Mouse (Mus musculus) fat pad, adult 2 months (tissue): ENCODE results near the gene Gipc2.
"Not testable (repeated sequence)": the region's sequence is repeated elsewhere in the genome, so short reads cannot be mapped to it uniquely, and the experiment has no call there.

Experiments used
- DNase-seq: peaks from one replicate; pipeline ENCODE4 v3.0.0-alpha.2; 2011; ENCODE audit warnings: low read depth, low spot score; ENCODE audit errors: extremely low read depth

The Gipc2 gene

DNA sequence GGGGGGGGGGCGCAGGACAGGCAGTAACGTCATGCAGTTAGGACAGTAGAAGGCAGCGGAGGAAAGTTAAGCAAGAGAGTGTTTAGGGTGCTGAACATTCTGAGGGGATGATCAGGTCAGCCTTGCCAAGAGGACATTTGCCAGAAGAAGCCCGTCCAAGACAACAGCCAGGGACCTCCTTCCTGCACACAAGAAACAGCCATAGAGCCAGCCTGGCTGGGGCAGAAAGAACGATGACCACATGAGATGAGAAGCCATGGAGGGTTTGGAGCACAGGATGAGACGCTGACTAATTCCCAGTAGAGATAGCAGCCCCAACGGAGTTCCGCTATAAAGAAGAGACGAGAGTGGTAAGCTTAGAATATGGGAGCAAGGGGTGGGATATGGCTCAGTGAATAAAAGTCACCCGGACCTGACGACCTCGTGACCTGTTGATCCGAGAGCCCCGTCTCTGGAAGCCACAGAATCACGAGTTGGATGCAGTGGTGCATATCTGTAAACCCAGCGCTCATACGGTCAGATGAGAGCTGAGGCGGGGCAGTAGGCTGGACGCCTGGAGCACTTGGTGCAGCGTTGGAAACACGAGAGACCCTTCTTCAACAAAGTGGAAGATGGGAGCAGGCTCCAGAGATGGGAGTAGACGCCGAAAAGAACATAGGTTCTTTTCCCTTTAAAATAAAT lies 9.1 kb downstream of the Gipc2 start:
- DNase-seq, result no peak

DNA sequence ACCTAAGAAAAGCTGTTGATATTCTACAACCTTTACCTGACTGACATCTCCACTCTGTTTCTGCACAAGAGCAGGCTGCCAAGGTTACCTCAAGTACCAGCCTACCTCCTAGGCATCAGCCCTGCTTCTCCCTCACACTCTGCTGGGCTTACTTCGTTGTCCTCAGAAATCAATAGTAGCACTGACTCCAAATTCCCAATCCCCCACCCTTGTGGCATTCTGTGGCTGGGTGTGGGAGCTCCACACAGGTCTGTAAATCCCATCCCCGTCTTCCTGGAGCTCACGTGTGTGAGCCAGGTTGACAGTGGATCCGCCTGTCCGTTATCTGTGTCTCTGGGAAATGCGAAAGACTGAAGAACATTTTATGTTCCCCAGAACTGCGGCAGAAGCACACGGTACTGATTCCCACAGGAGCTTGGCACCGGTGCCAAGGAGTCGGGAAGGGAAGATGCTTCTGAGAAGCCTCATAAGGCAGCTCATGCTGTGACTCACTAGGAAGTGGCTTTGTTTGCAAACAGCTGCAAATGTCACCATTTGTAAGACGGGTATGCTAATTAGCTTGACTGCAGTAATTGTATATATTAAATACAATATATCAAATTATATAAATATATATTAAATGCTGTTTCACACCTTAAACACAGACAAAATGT lies 10.6 kb downstream of the Gipc2 start:
- no peak for DNase-seq

DNA sequence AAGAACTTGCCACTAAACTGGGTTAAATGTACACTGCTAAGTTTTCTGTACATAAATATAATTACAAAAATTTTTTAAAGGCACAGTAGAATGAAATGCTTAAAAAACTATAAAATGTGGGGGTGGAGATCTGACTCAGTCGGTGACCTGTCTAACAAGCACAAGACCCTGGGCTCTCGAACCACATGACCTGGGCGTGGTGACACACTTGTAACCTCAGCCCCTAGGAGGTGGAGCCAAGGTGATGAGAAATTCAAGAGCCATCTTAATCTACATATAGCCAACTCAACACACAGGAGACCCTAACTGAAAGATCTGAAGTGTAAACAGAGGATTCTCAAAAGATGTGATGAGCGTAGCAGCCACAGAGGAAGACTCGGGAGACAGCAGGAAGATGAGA lies 11.9 kb downstream of the Gipc2 start:
- DNase-seq, result no peak

DNA sequence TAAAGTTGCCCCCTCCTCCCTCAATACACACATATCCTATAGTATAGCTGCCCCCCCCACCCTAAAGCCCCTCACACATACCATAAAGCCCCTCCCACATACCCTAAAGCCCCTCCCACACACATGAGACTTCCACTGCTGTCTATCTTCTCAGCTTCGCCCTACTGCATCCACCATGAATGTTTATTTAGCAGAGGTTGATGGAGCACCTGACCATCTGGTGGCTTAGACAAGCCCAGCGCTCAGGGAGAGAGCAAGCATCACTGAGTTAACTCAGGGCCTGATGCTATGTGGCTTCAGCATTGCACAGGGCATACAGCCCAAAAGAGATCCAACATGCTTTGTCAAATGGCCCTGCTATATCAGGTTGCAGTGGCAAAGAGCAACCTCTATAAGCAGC lies 12.9 kb downstream of the Gipc2 start:
- DNase-seq, result no peak

DNA sequence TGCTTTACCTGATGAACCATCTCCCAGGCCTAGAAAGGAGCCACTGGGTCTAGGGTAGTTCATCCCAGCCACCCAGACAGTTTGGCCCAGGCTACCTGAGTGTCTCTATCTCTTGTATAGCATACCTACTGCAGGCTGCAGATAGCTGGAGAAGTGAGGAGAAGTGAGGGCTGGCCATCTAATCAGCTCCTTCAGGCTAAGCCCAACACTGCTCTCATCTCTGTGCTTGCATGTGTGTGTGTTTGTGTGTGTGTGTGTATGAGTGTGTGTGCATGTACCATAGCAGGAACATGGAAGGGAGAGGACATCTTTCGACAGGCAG lies 13.6 kb downstream of the Gipc2 start:
- no peak for DNase-seq

DNA sequence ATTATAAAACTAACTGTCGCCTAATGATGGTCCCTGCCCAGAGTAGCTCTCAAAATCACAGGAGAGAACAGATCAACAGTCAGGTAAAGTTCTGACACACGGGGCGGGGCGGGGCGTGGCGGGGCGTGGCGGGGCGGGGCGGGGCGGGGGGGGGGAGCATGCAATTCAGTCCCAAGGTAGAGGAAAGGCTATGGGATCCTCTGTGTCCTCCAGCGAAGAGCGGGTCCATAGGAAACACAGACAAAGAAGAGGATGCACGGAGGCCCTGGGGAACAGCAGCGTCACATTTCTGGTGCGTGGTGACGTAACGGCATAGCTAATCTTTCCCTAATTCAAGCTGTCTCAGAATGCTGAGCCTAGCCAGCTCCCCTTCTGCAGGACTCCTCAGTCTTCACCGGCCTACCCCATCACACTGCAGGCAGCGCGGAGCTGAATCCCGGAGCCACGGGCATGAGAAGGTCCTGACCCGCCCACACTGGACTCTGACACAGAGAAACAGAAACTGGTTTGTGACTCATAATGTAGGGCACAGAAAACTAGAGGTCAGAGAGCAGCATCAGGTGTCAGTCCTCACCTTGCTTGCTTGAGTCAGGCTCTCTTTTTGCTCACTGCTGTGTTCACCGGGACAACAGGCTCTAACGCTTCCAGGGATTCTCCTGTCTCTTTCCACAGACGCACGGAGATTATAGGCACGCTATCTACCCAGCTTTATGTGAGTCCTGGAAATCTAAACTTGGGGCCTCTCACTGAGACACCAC lies 14.1 kb downstream of the Gipc2 start:
- peak; percentile 23 for DNase-seq

DNA sequence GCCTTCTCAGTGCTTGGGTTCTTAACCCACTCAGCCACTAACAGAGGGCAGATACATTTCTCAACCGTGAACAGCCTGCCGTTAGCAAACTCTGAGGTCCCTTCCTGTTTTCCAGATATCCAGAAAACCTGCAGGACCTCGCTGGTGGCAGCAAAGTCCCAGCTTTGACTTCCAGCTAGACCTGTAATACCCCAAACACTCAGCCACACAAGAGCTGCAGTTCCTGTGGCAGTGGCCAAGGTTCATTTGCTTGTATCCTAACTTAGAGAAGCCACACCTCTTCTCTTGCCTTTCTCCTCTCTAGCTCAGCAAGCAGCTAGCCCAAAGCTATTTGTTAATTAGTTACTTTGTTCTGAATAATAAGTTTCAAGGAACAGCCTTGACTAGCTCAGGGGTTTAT lies 16.2 kb downstream of the Gipc2 start:
- no peak for DNase-seq

DNA sequence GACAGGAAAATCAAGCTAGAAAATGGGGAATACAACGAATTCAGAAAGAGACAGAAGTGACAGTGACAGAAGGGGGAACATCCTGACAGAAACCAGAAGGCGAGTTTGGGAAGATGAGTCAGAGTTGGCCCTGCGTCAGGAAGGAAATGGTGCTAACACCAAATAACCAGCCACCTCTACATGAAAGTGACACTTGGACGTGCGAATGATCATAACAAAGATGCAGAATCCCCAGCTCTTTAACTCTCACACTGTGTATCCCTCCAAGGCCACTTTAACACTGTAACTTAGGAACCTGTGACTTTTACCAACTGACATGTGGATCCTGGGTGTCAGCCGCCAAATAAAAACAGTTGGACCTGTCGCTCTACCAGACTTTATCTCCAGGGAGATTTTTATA lies 16.6 kb downstream of the Gipc2 start:
- no peak for DNase-seq

DNA sequence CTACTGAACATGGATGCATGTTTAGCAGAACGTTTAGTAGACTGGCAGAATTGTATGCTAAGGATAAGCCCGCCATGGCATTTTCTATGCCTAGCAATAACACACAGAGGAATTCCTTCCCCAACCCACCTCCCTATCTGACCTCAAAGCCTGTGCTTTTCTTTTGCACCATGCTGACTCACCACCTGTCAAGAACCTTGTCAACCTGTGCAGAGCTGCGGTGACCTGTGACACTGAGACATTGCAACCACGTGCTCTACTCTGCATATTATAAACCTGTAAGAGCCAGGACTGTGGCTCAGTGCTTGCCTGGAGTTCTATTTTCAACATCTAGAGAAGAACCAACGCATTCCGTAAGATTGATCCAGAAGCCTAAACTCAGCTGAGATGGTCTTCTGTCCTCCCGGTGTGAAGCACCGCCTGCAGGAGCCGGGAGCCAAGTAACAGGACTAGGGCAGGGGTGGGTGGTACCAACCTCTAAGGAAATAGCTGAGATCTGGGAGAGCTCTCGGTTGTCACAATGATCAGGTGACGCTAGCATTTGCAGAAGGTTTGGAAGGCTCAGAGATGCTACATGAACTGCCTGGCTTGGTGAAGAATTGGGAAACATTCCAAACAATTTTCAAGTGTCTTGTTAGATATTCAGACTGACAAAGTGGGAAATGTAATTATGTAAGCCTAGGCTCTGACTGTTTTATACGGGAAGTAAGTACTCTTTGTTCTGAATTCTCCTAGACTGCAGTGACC lies 18.8 kb downstream of the Gipc2 start:
- DNase-seq, result no peak

DNA sequence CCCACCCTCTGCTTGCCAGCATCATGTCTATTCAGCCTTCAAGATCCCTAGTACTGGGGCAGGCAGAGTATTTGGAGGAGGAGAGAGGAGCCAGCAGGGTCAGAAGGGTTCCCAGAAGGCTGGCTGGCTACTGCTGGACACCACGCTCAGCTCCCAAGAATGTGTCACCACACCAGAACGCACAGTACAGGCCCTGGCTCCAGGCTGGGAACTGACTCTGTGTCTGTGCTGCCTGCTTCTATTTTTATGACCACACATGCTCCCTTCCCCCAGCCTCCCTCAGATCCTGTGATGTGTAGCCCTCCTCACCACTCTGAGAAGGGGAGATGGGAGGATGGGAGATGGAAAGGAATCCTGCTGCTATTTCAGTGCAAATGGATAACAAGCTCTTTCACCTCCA lies 20.8 kb downstream of the Gipc2 start:
- no peak for DNase-seq

DNA sequence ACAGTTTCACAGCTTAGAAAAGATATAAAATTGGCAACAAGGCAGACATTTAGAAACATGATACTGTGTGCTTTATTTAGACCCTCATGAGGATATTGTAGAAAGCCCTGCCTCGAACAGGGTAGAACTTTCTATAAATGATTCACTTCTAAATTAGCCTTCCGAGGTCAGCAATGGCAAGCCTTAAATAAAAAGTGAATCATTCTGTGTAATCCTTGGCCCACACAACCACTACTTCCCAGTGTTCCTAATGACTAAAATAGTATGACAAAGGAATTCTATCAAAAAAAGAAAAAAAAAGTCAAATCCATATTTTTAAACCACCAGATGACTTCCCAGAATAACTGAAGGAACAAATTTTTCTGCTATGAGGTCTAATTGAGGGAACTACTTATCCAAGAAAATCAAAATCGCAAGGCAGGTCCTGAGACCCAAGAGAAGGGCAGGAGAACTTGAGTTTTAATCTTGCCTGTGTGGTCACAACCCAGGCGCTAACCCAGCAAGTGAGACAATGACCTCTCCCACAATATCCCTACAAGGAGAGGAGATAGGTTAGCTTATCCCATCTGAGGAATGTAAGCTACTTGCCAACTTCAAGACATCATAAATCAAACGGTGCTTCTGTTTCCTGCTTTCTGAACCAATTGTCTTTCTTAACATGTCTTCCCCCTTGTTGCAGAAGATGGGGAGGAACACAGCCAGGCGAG lies 22.9 kb downstream of the Gipc2 start:
- no peak for DNase-seq

DNA sequence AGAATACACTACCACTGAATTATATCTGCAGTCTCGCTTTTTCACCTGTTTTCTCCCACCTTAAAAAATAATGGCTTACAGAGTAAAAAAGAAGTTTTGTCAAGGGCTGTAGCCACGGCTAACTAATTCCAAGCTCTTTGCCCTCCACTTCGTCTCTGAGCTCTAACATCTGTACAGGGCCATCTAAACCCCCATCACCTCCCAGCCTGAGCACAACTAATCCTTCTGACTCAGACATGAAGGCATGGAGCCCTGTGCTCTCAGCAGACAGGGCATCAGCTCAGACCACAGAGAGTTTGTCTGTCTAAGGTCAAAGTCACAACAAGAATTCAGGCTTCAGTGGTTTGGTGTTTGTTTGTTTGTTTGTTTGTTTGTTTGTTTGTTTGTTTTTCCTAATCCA lies 23.9 kb downstream of the Gipc2 start:
- DNase-seq, result no peak

DNA sequence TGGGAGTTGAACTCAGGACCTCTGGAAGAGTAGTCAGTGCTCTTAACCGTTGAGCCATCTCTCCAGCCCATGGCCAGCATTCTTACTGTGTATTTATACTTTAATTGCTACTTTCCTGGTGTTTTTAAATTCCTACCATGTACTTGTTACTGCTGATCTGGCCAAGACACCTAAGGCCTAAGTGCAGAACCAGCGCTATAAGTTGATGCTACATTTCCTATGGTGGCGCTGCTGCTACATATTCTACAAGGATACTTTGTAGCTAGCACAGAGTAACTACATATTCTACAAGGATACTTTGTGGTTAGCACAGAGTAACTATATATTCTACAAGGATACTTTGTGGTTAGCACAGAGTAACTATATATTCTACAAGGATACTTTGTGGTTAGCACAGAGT lies 26.7 kb downstream of the Gipc2 start:
- not testable (repeated sequence) for DNase-seq

DNA sequence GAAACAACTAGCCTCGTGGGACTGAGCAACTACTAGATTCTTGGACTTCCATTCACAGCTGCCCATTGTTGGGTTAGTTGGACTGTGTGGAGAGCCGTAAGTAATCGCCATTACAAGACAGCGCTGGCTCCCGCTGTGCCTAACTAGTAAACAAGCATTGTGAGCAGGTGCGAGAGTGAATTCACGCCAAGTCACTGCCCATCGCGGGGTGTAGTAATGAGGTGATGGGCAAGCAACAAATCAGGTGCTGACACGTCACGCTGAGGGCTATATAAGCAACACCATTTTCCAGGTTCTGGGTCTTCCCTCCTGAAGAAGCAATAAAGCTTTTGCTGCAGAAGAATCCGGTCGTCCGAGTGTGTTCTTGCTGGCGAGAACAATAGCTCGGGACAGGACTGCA lies 29.9 kb downstream of the Gipc2 start:
- not testable (repeated sequence) for DNase-seq

DNA sequence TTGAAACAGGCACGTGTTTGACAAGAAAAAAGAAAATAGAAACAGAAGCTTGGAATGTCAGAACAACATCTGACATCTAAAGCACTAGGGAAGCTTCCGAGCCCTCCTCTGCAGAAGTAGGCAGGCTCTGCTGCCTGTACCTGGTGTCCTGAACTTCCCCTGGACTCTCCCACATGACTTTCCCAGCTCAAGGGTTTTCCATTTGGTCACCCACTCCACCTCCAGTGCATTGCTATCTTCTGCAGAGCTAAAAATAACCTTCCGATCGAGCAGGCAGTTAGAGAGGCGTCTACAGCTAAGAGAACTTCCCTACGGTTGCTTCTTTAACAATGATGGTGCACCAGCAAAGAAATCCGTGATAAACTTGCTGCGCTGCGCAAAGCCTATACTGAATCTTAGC lies 32.4 kb downstream of the Gipc2 start:
- no peak for DNase-seq

DNA sequence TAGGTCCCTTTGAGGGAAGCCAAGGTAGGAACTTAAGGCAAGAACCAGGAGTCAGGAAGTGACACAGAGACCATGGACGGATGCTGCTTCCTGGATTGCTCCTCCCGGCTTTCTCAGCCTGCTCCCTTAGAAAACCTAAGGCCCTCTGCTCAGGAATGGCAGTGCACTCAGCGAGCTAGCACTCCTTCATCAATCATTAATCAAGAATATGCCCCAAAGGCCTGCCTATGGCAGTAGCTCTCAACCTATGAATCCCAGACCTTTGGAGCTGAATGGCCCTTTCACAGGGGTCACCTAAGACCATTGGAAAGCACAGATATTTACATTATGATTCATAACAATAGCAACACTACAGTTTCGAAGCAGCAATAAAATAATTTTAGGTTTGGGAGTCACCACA lies 35.1 kb downstream of the Gipc2 start:
- DNase-seq, result no peak

DNA sequence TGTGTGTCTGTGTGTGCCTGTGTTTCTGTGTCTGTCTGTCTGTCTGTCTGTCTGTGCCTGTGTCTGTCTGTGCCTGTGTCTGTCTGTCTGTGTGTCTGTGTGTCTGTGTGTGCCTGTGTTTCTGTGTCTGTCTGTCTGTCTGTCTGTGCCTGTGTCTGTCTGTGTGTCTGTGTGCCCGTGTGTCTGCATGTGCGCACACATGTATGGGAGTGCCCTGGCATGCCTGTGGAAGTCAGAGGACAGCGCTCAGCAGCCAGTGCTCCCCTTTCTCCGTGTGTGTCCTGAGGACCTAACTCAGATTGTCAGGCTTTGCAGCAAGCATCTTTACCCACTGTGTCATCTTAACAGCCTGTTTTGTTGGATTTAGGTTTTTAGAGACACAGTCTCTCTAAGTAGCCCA lies 36.6 kb downstream of the Gipc2 start:
- DNase-seq, result not testable (repeated sequence)

DNA sequence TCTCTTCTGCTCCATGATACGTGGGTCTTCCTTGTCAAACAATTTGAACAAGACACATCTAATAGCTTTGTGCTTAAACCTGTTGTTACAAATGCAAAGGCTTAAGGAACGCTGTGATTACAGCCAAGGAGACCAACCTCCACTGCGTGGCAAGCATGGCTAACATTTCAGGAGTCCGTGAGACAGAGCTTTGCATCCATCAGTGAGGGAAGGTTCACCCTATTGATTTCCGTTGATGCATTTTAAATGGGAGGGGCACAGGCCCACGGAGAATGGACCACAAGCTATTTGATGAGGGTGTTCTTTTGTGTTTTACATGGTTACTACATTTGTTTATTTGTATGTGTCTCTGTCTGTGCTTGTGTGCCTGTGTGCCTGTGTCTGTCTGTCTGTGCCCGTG lies 37.4 kb downstream of the Gipc2 start:
- no peak for DNase-seq

DNA sequence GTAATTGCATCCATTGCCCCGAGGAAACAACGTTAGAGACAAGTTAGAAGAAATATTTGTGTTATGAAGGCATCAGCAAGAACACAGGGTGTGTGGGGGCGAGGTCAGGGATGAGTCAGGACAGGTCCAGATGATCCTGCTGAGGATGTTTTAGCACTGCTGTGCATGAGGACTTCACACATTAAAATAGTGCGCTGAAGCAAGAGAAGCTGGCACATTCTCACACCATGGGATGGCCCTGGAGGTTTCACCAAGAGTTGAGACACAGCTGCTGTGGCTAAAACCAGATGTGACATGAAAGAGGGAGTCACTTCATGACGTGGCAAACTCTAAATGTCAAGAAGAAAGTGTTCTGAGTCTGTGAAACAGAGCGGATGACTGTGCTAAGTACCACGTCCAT lies 38.9 kb downstream of the Gipc2 start:
- DNase-seq, result peak; percentile 88

DNA sequence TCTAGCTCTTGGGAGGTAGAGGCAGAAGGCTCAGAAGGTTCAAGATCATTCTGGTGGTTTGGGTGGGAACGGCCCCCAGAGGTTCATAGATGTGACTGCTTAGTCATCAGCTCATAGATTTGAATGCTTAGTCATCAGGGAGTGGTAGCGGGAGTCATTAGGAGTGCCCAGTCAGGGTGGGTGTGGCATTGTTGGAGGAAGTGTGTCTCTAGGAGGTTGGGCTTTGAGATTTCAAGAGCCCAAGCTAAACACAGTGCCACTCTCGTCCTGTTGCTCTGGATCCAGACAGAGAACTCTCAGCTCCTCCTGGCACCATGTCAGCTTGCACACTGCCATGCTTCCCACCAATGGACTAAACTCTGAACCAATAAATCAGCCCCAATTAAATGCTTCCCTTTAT lies 43.3 kb downstream of the Gipc2 start:
- DNase-seq, result no peak

DNA sequence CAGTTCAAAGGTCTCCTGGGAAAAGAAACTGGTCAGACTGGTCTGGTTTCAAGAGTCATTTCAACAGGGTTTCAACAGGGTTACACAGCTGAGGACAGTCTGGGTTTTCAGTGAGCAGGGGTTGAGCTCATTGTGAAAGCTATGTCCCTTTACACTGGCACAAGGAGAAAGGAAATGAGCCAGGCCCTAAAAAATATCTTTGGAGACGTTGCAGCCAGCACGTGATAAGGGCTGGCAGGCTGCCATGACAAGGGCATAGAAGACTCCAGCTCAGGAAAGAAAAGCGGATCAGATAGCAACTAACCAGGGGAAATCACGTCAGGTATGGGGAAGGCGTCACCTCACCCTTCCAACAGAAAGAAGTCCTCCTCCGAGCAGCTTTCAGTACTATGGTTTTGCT lies 43.9 kb downstream of the Gipc2 start:
- DNase-seq, result peak; percentile 71
